Mouse (Mus musculus): Measurements from ENCODE around the gene Ptgdr2. TPM values are rescaled to one million over a fixed set of nuclear protein-coding genes. Genes with fewer than 3 reads are reported as not detected.

Gene Ptgdr2
- polyA plus RNA-seq, 1 experiment from 2014 or later, result 0.11 TPM

- Histone ChIP-seq H3K4me1 (ENCODE audit: control insufficient read depth, insufficient read depth, low read length) (peaks cover 4% of the 10 kb centered on the region; the same call in 1 of the 2 replicates), H3K4me3 (ENCODE audit: low read length) (no peak overlapping the region), H3K27ac (ENCODE audit: low read length) (no peak overlapping the region), H3K27me3 (ENCODE audit: control insufficient read depth, insufficient read depth, low read length) (no peaks in the 10 kb centered on the region), H3K9me3 (replicated peaks; ENCODE audit: control insufficient read depth, low read length) (no peaks in the 10 kb centered on the region), H3K4me2 (ENCODE audit: low read depth, low read length) (no peak overlapping the region), H3K9ac (ENCODE audit: low read length) (no peak overlapping the region), H3K36me3 (ENCODE audit: control insufficient read depth, insufficient read depth) (no peaks in the 10 kb centered on the region)
- no peak for ATAC-seq (replicated peaks; ENCODE audit: extremely low read depth, insufficient read depth, low FRiP score)
- WGBS, result 69% methylated on average over 3 of the region's 3 CpGs
These were observed 15.9 kb upstream of the Ptgdr2 start for GRCm38 (mm10) chr19:10921058-10921457.

- H3K4me2 ChIP-seq (ENCODE audit: low read depth, low read length), result no peak overlapping the region
- H3K36me3 ChIP-seq (ENCODE audit: control insufficient read depth, insufficient read depth), result no peaks in the 10 kb centered on the region
- ATAC-seq (replicated peaks; ENCODE audit: extremely low read depth, insufficient read depth, low FRiP score), result no peak
- no peaks in the 10 kb centered on the region for H3K27me3 ChIP-seq (ENCODE audit: control insufficient read depth, insufficient read depth, low read length)
- H3K9ac ChIP-seq (ENCODE audit: low read length), result no peak overlapping the region
- H3K4me1 ChIP-seq (ENCODE audit: control insufficient read depth, insufficient read depth, low read length), result peaks cover 9% of the 10 kb centered on the region; the same call in 1 of the 2 replicates
- no peaks in the 10 kb centered on the region for H3K9me3 ChIP-seq (replicated peaks; ENCODE audit: control insufficient read depth, low read length)
- H3K4me3 ChIP-seq (ENCODE audit: low read length), result no peak overlapping the region
- WGBS, result 38% methylated on average over 4 of the region's 4 CpGs
- no peak overlapping the region for H3K27ac ChIP-seq (ENCODE audit: low read length)
These were observed 12.7 kb upstream of the Ptgdr2 start for GRCm38 (mm10) chr19:10924220-10924619.

DNA sequence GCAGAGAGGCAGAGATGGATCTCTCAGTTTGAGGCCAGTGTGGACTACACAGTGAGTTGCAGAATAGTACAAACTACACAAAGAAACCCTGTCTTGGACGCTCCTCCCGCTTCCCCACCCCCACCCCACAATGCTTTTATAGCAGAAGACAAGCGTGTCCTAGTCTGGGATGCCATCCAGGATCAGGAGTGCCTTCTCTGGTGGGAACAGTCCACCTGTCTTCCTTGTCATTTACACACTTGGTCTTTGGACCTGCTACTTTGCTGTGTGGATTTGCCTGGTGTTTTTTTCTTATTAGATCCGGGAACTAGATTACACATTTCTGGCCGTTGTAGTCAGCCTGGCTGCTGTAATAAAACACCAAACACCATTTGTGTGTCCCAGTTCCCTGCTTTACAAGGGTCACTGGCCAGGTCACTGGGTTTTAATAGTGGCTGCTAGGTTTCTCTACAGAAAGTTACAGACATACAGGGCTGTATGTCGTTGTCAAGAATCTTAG, 10.8 kb upstream of the Ptgdr2 start:
- ATAC-seq (replicated peaks; ENCODE audit: extremely low read depth, insufficient read depth, low FRiP score), result no peak
- Histone ChIP-seq H3K27me3 (ENCODE audit: control insufficient read depth, insufficient read depth, low read length) (no peaks in the 10 kb centered on the region), H3K9me3 (replicated peaks; ENCODE audit: control insufficient read depth, low read length) (no peaks in the 10 kb centered on the region), H3K4me3 (ENCODE audit: low read length) (no peak overlapping the region), H3K9ac (ENCODE audit: low read length) (no peak overlapping the region), H3K4me1 (ENCODE audit: control insufficient read depth, insufficient read depth, low read length) (peaks cover 9% of the 10 kb centered on the region; the same call in 1 of the 2 replicates), H3K4me2 (ENCODE audit: low read depth, low read length) (no peak overlapping the region), H3K36me3 (ENCODE audit: control insufficient read depth, insufficient read depth) (no peaks in the 10 kb centered on the region), H3K27ac (ENCODE audit: low read length) (peak overlapping the region; percentile 51)
- WGBS, result 56% methylated on average over 6 of the region's 6 CpGs

GRCm38 (mm10) chr19:10926666-10927065, 10.3 kb upstream of the Ptgdr2 start:
- Histone ChIP-seq H3K9ac (ENCODE audit: low read length) (no peak overlapping the region), H3K4me1 (ENCODE audit: control insufficient read depth, insufficient read depth, low read length) (peaks cover 9% of the 10 kb centered on the region; the same call in 1 of the 2 replicates), H3K27me3 (ENCODE audit: control insufficient read depth, insufficient read depth, low read length) (no peaks in the 10 kb centered on the region), H3K9me3 (replicated peaks; ENCODE audit: control insufficient read depth, low read length) (no peaks in the 10 kb centered on the region), H3K36me3 (ENCODE audit: control insufficient read depth, insufficient read depth) (no peaks in the 10 kb centered on the region), H3K4me2 (ENCODE audit: low read depth, low read length) (no peak overlapping the region), H3K27ac (ENCODE audit: low read length) (peak overlapping the region; percentile 51), H3K4me3 (ENCODE audit: low read length) (no peak overlapping the region)
- no peak for ATAC-seq (replicated peaks; ENCODE audit: extremely low read depth, insufficient read depth, low FRiP score)
- 38% methylated on average over 4 of the region's 4 CpGs for WGBS

- H3K9me3 ChIP-seq (replicated peaks; ENCODE audit: control insufficient read depth, low read length), result no peaks in the 10 kb centered on the region
- H3K9ac ChIP-seq (ENCODE audit: low read length), result no peak overlapping the region
- peaks cover 8% of the 10 kb centered on the region; the same call in 1 of the 2 replicates for H3K4me1 ChIP-seq (ENCODE audit: control insufficient read depth, insufficient read depth, low read length)
- no peak overlapping the region for H3K27ac ChIP-seq (ENCODE audit: low read length)
- no peak for ATAC-seq (replicated peaks; ENCODE audit: extremely low read depth, insufficient read depth, low FRiP score)
- no peak overlapping the region for H3K4me2 ChIP-seq (ENCODE audit: low read depth, low read length)
- H3K27me3 ChIP-seq (ENCODE audit: control insufficient read depth, insufficient read depth, low read length), result no peaks in the 10 kb centered on the region
- WGBS, result 53% methylated on average over 2 of the region's 2 CpGs
- no peaks in the 10 kb centered on the region for H3K36me3 ChIP-seq (ENCODE audit: control insufficient read depth, insufficient read depth)
- H3K4me3 ChIP-seq (ENCODE audit: low read length), result no peak overlapping the region
These were observed 6.3 kb upstream of the Ptgdr2 start for GRCm38 (mm10) chr19:10930641-10931040.

GRCm38 (mm10) chr19:10935029-10935428, 1.9 kb upstream of the Ptgdr2 start:
- ATAC-seq (replicated peaks; ENCODE audit: extremely low read depth, insufficient read depth, low FRiP score), result 0 out of 2 replicates have a peak, but pooled peaks have one; percentile 30

GRCm38 (mm10) chr19:10936077-10936476, 883 bp upstream of the Ptgdr2 start:
- no peak overlapping the region for H3K9ac ChIP-seq (ENCODE audit: low read length)
- H3K4me2 ChIP-seq (ENCODE audit: low read depth, low read length), result no peak overlapping the region
- peaks cover 8% of the 10 kb centered on the region for H3K4me1 ChIP-seq (ENCODE audit: control insufficient read depth, insufficient read depth, low read length)
- H3K9me3 ChIP-seq (replicated peaks; ENCODE audit: control insufficient read depth, low read length), result peaks cover 4% of the 10 kb centered on the region; the same call in 1 of the 2 replicates
- peaks cover 2% of the 10 kb centered on the region; the same call in 1 of the 2 replicates for H3K27me3 ChIP-seq (ENCODE audit: control insufficient read depth, insufficient read depth, low read length)
- WGBS, result 93% methylated on average over 5 of the region's 5 CpGs
- H3K4me3 ChIP-seq (ENCODE audit: low read length), result no peak overlapping the region
- no peaks in the 10 kb centered on the region for H3K36me3 ChIP-seq (ENCODE audit: control insufficient read depth, insufficient read depth)
- no peak for ATAC-seq (replicated peaks; ENCODE audit: extremely low read depth, insufficient read depth, low FRiP score)
- H3K27ac ChIP-seq (ENCODE audit: low read length), result no peak overlapping the region

More at GRCm38 (mm10) chr19:10935029-10935428, 1.9 kb upstream of the Ptgdr2 start:
- Histone ChIP-seq H3K27ac (ENCODE audit: low read length) (peak overlapping the region; percentile 28), H3K4me1 (ENCODE audit: control insufficient read depth, insufficient read depth, low read length) (no peaks in the 10 kb centered on the region; the same call in 1 of the 2 replicates), H3K36me3 (ENCODE audit: control insufficient read depth, insufficient read depth) (no peaks in the 10 kb centered on the region), H3K27me3 (ENCODE audit: control insufficient read depth, insufficient read depth, low read length) (peaks cover 2% of the 10 kb centered on the region; the same call in 1 of the 2 replicates), H3K4me2 (ENCODE audit: low read depth, low read length) (no peak overlapping the region), H3K9me3 (replicated peaks; ENCODE audit: control insufficient read depth, low read length) (peaks cover 4% of the 10 kb centered on the region; the same call in 1 of the 2 replicates), H3K9ac (ENCODE audit: low read length) (no peak overlapping the region), H3K4me3 (ENCODE audit: low read length) (no peak overlapping the region)
- 27% methylated on average over 5 of the region's 5 CpGs for WGBS

DNA sequence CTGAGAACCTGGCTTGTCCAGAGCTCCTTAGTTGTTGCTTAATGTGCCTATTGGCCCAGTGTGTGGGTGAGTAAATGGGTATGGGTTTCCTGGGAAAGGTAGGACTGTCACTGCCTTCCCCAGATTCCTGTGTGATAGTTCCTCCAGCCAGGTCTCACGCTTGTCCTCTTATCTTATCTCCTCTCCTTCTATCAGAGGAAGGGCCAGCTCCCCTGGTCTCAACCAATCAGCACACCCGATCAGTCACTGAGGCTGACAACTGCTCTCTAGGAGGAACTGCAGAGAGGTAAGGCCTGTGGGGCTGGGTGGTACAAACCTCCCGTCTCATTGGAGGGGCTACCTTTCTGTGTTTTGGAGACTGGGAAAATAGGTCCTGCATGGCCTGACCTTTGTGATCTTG, 1.8 kb downstream of the Ptgdr2 start:
- WGBS, result 26% methylated on average over 3 of the region's 3 CpGs
- H3K27me3 ChIP-seq (ENCODE audit: control insufficient read depth, insufficient read depth, low read length), result peaks cover 2% of the 10 kb centered on the region; the same call in 1 of the 2 replicates
- no peak overlapping the region for H3K4me3 ChIP-seq (ENCODE audit: low read length)

DNA sequence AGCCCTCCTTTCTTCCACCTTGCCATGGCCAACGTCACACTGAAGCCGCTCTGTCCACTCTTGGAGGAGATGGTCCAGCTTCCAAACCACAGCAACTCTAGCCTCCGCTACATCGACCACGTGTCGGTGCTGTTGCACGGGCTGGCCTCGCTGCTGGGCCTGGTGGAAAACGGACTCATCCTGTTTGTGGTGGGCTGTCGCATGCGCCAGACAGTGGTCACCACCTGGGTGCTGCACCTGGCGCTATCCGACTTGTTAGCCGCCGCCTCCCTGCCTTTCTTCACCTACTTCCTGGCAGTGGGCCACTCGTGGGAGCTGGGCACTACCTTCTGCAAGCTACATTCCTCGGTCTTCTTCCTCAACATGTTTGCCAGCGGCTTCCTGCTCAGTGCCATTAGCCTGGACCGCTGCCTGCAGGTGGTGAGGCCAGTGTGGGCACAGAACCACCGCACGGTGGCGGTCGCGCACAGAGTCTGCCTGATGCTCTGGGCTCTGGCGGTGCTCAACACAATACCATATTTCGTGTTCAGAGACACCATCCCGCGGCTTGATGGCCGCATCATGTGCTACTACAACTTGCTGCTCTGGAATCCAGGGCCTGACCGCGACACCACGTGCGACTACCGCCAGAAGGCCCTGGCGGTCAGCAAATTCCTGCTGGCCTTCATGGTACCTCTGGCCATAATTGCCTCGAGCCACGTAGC, 3.3 kb downstream of the Ptgdr2 start:
- peaks cover 11% of the 10 kb centered on the region for H3K4me1 ChIP-seq (ENCODE audit: control insufficient read depth, insufficient read depth, low read length)
- no peak overlapping the region for H3K27ac ChIP-seq (ENCODE audit: low read length)
- H3K4me3 ChIP-seq (ENCODE audit: low read length), result peak overlapping the region; percentile 36
- peaks cover 2% of the 10 kb centered on the region; the same call in 1 of the 2 replicates for H3K27me3 ChIP-seq (ENCODE audit: control insufficient read depth, insufficient read depth, low read length)
- H3K9me3 ChIP-seq (replicated peaks; ENCODE audit: control insufficient read depth, low read length), result peaks cover 4% of the 10 kb centered on the region; the same call in 1 of the 2 replicates
- peak; percentile 63 for ATAC-seq (replicated peaks; ENCODE audit: extremely low read depth, insufficient read depth, low FRiP score)
- peaks cover 26% of the 10 kb centered on the region for H3K36me3 ChIP-seq (ENCODE audit: control insufficient read depth, insufficient read depth)
- WGBS, result 23% methylated on average over 37 of the region's 37 CpGs
- H3K9ac ChIP-seq (ENCODE audit: low read length), result peak overlapping the region; percentile 68
- peak overlapping the region; percentile 79 for H3K4me2 ChIP-seq (ENCODE audit: low read depth, low read length)

More for the DNA sequence above, 1.8 kb downstream of the Ptgdr2 start:
- Histone ChIP-seq H3K4me1 (ENCODE audit: control insufficient read depth, insufficient read depth, low read length) (peaks cover 11% of the 10 kb centered on the region), H3K27ac (ENCODE audit: low read length) (no peak overlapping the region), H3K9ac (ENCODE audit: low read length) (no peak overlapping the region), H3K36me3 (ENCODE audit: control insufficient read depth, insufficient read depth) (peaks cover 15% of the 10 kb centered on the region), H3K4me2 (ENCODE audit: low read depth, low read length) (no peak overlapping the region), H3K9me3 (replicated peaks; ENCODE audit: control insufficient read depth, low read length) (peaks cover 4% of the 10 kb centered on the region; the same call in 1 of the 2 replicates)
- no peak for ATAC-seq (replicated peaks; ENCODE audit: extremely low read depth, insufficient read depth, low FRiP score)

Data from heart, embryonic 16.5 days (tissue).